Mouse (Mus musculus) forebrain, embryonic 10.5 days (tissue): ENCODE data around the gene Phactr3. TPM values are rescaled to one million over a fixed set of nuclear protein-coding genes. Genes with fewer than 3 reads are reported as not detected.
"Not testable (repeated sequence)": the region's sequence is repeated elsewhere in the genome, so short reads cannot be mapped to it uniquely, and the experiment has no call there.

Experiments
- DNase-seq: peaks from one replicate; pipeline ENCODE4 v3.0.0-alpha.2; 2017; ENCODE audit warnings: low spot score; ENCODE audit errors: extremely low spot score
- H3K27ac ChIP-seq: fragments of 300-500 bp; sonication (generic); 2 replicates; pipeline ENCODE4 v1.5.1; 2016; ENCODE audit warnings: mild to moderate bottlenecking
- H3K27me3 ChIP-seq: fragments of 300-500 bp; sonication (generic); 2 replicates; pipeline ENCODE4 v1.6.1; 2016; ENCODE audit warnings: mild to moderate bottlenecking; ENCODE audit not compliant: poor library complexity, severe bottlenecking
- H3K36me3 ChIP-seq: fragments of 300-500 bp; sonication (generic); replicated peaks from 2 replicates; pipeline ENCODE4 v1.6.1; 2016; ENCODE audit warnings: mild to moderate bottlenecking, moderate library complexity
- H3K4me1 ChIP-seq: fragments of 300-500 bp; sonication (generic); 2 replicates; pipeline ENCODE4 v1.6.1; 2016
- H3K4me3 ChIP-seq: fragments of 300-500 bp; sonication (generic); 2 replicates; pipeline ENCODE4 v1.5.1; 2016; ENCODE audit warnings: mild to moderate bottlenecking, moderate library complexity
- H3K9me3 ChIP-seq: fragments of 300-500 bp; sonication (generic); 2 replicates; pipeline ENCODE4 v1.6.1; 2016; ENCODE audit warnings: mild to moderate bottlenecking, moderate library complexity
- WGBS: fragments of 180-500 bp; shearing (Covaris S2); methylation state at CpG from one replicate; pipeline ENCODE4 v1.1.7; 2016; 5-methylcytosine and 5-hydroxymethylcytosine counted together
- polyA plus RNA-seq: library from polyadenylated mRNA; unstranded; fragments of >200 nt; fragmentation: Nextera tagmentation; extraction: Ambion mirVana; gene quantifications from 2 replicates; pipeline ENCODE4 v1.2.1, GENCODE M21; 2016

Phactr3 gene
- polyA plus RNA-seq, 1 experiment from 2014 or later: 4.9 TPM

GRCm38 (mm10) chr2:178329551-178329950 is 210.8 kb downstream of the Phactr3 start:
- no peaks in the 10 kb centered on the region for H3K36me3 ChIP-seq
- DNase-seq: no peak
- no peaks in the 10 kb centered on the region for H3K9me3 ChIP-seq
- H3K4me1 ChIP-seq: peaks cover 16% of the 10 kb centered on the region
- H3K27me3 ChIP-seq: no peaks in the 10 kb centered on the region
- H3K4me3 ChIP-seq: no peak overlapping the region
- no peak overlapping the region for H3K27ac ChIP-seq
- 90% methylated on average over 5 of the region's 5 CpGs for WGBS

GRCm38 (mm10) chr2:178329986-178330385 is 211.2 kb downstream of the Phactr3 start:
- Histone ChIP-seq H3K27me3 (no peaks in the 10 kb centered on the region), H3K36me3 (no peaks in the 10 kb centered on the region), H3K27ac (no peak overlapping the region), H3K9me3 (no peaks in the 10 kb centered on the region), H3K4me1 (peaks cover 16% of the 10 kb centered on the region), H3K4me3 (no peak overlapping the region)
- no peak for DNase-seq
- 74% methylated on average over 1 of the region's 1 CpGs for WGBS

GRCm38 (mm10) chr2:178337878-178338277 is 219.1 kb downstream of the Phactr3 start:
- H3K4me3 ChIP-seq: no peak overlapping the region
- no peaks in the 10 kb centered on the region for H3K36me3 ChIP-seq
- no peaks in the 10 kb centered on the region for H3K4me1 ChIP-seq
- no peaks in the 10 kb centered on the region for H3K27me3 ChIP-seq
- 49% methylated on average over 1 of the region's 1 CpGs for WGBS
- no peak for DNase-seq
- no peak overlapping the region for H3K27ac ChIP-seq
- H3K9me3 ChIP-seq: no peaks in the 10 kb centered on the region

GRCm38 (mm10) chr2:178339044-178339443 is 220.3 kb downstream of the Phactr3 start:
- no peaks in the 10 kb centered on the region for H3K27me3 ChIP-seq
- no peaks in the 10 kb centered on the region for H3K36me3 ChIP-seq
- no peak for DNase-seq
- no peak overlapping the region for H3K4me3 ChIP-seq
- no peaks in the 10 kb centered on the region for H3K4me1 ChIP-seq
- WGBS: 1% methylated on average over 2 of the region's 2 CpGs
- no peak overlapping the region for H3K27ac ChIP-seq
- H3K9me3 ChIP-seq: no peaks in the 10 kb centered on the region

- not testable (repeated sequence) for DNase-seq, H3K27me3 ChIP-seq, H3K9me3 ChIP-seq, H3K36me3 ChIP-seq, H3K27ac ChIP-seq, H3K4me1 ChIP-seq, H3K4me3 ChIP-seq
Measured at GRCm38 (mm10) chr2:178342105-178342504, 223.3 kb downstream of the Phactr3 start.

GRCm38 (mm10) chr2:178342597-178342996 is 223.8 kb downstream of the Phactr3 start:
- no peak overlapping the region for H3K27ac ChIP-seq
- H3K27me3 ChIP-seq: no peaks in the 10 kb centered on the region
- H3K4me3 ChIP-seq: no peak overlapping the region
- WGBS: 83% methylated on average over 4 of the region's 4 CpGs
- H3K36me3 ChIP-seq: no peaks in the 10 kb centered on the region
- H3K4me1 ChIP-seq: no peaks in the 10 kb centered on the region
- H3K9me3 ChIP-seq: no peaks in the 10 kb centered on the region
- no peak for DNase-seq

Other genes starting within 250 kb of the Phactr3 start
- 2.0 and 2.1 TPM in 2 replicates for gene Gm14327, start 221.9 kb upstream of the Phactr3 start, polyA plus RNA-seq
- 0.56 and 0.62 TPM in 2 replicates for gene Zfp972, start 193.4 kb upstream of the Phactr3 start, polyA plus RNA-seq
- gene Gm14326, start 161.7 kb upstream of the Phactr3 start, polyA plus RNA-seq: 20.0 and 20.5 TPM in 2 replicates
- gene Zfp971, start 95.7 kb upstream of the Phactr3 start, polyA plus RNA-seq: 14.2 and 15.6 TPM in 2 replicates
- 18.4 and 19.9 TPM in 2 replicates for gene Zfp931, start 40.5 kb upstream of the Phactr3 start, polyA plus RNA-seq